Mouse (Mus musculus) limb, embryonic 13.5 days (tissue): ENCODE data around the gene Sh3bp5. TPM values are rescaled to one million over a fixed set of nuclear protein-coding genes. Genes with fewer than 3 reads are reported as not detected.

ENCODE experiments used
- ATAC-seq: fragments of 200-750 bp; cut with Nextera tagmentation; 2 replicates; pipeline ENCODE4 v1.8.0; 2017; ENCODE audit warnings: low read depth, moderate number of reproducible peaks, moderate TSS enrichment; ENCODE audit not compliant: low FRiP score
- H3K27ac ChIP-seq: fragments of 300-500 bp; sonication (generic); 2 replicates; pipeline ENCODE4 v1.5.1; 2015; ENCODE audit warnings: inconsistent platforms, mild to moderate bottlenecking, moderate library complexity
- H3K27me3 ChIP-seq: fragments of 300-500 bp; sonication (generic); 2 replicates; pipeline ENCODE4 v1.6.1; 2015; ENCODE audit warnings: mild to moderate bottlenecking, inconsistent platforms
- H3K36me3 ChIP-seq: fragments of 300-500 bp; sonication (generic); 2 replicates; pipeline ENCODE4 v1.6.1; 2015; ENCODE audit warnings: inconsistent platforms, mild to moderate bottlenecking, moderate library complexity
- H3K4me1 ChIP-seq: fragments of 300-500 bp; sonication (generic); 2 replicates; pipeline ENCODE4 v1.6.1; 2015; ENCODE audit warnings: inconsistent platforms
- H3K4me2 ChIP-seq: fragments of 300-500 bp; sonication (generic); replicated peaks from 2 replicates; pipeline ENCODE4 v1.6.1; 2015; ENCODE audit warnings: inconsistent platforms, mild to moderate bottlenecking, moderate library complexity
- H3K4me3 ChIP-seq: fragments of 300-500 bp; sonication (generic); 2 replicates; pipeline ENCODE4 v1.5.1; 2015; ENCODE audit warnings: moderate library complexity, mild to moderate bottlenecking, inconsistent platforms
- H3K9ac ChIP-seq: fragments of 300-500 bp; sonication (generic); 2 replicates; pipeline ENCODE4 v1.6.1; 2015; ENCODE audit warnings: mild to moderate bottlenecking, inconsistent platforms
- H3K9me3 ChIP-seq: fragments of 300-500 bp; sonication (generic); 2 replicates; pipeline ENCODE4 v1.6.1; 2016; ENCODE audit warnings: inconsistent platforms
- WGBS: fragments of 180-500 bp; shearing (Covaris S2); methylation state at CpG from one replicate; pipeline ENCODE4 v1.1.7; 2015; 5-methylcytosine and 5-hydroxymethylcytosine counted together
- polyA plus RNA-seq: library from polyadenylated mRNA; unstranded; fragments of >200 nt; fragmentation: Nextera tagmentation; extraction: Ambion mirVana; gene quantifications from 2 replicates; pipeline ENCODE4 v1.2.1, GENCODE M21; 2015

The Sh3bp5 gene
- polyA plus RNA-seq, 1 experiment from 2014 or later, result 53.2 TPM

DNA sequence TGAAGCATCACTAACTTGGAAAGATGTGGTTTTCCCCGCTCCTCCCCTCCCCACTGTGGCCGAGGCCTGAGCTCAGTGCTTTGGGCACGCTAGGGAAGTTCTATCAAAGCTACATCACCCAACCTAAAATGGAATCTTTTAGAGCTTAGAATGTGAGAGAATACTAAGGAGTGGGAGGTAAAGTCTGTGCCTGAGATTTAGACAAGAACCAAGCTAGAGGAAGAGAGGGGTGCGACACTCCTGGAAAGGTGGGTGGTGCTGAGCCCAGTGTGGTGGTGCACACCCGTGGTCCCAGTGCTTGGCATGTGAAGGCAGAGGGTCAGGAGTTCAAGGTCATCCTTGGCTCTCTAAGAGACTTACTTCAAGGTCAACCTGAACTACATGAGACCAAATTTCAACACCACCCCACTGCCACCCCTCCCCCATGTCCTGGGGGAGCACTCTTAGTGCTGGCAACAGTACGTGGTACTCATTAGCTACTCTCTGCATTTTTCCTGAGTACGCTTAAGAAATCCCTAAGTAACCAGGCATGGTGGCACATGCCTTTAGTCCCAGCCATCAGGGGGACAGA lies 40.2 kb downstream of the Sh3bp5 start:
- 89% methylated on average over 7 of the region's 7 CpGs for WGBS
- Histone ChIP-seq H3K4me2 (no peak overlapping the region), H3K27ac (no peak overlapping the region)

DNA sequence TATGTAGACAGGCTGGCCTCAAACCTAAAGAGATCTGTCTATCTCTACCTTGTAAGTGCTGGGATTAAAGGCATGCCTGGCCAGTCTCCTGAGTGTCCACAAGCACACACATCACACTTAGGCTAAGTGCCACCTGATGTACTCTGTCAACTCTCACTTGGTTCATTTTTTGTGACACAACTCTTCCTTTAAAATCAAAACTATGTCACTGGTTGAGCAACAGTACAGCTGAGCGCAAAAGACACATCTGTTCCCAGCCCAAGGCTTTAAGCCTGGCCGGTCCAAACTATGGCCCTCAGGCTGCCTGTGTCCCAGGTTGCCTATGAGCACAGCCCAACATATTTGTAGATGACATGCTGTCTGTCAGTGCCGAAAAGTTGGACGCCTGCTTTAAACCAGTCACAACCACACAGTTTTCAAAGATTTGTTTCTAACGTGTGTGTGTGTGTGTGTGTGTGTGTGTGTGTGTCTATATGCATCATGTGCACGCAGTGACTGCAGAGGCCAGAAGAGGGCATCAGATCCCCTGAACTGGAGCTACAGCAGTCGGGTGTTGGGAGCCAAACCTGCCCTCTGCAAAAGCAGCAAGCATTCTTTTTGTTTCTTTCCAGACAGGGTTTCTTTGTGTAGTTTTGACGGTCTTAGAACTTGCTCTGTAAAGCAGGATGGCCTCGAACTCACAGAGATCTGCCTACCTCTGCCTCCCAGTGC lies 40.9 kb downstream of the Sh3bp5 start:
- no peak for ATAC-seq
- no peak overlapping the region for H3K4me3 ChIP-seq
- no peak overlapping the region for H3K4me2 ChIP-seq
- H3K4me1 ChIP-seq, result peaks cover 23% of the 10 kb centered on the region; the same call in 1 of the 2 replicates
- WGBS, result 97% methylated on average over 9 of the region's 9 CpGs
- peaks cover 11% of the 10 kb centered on the region for H3K36me3 ChIP-seq
- H3K9me3 ChIP-seq, result peaks cover 7% of the 10 kb centered on the region
- no peak overlapping the region for H3K9ac ChIP-seq
- no peaks in the 10 kb centered on the region for H3K27me3 ChIP-seq
- no peak overlapping the region for H3K27ac ChIP-seq

More for the DNA sequence above, 40.2 kb downstream of the Sh3bp5 start:
- no peak for ATAC-seq
- Histone ChIP-seq H3K4me1 (peaks cover 29% of the 10 kb centered on the region; the same call in 1 of the 2 replicates), H3K4me3 (no peak overlapping the region), H3K36me3 (peaks cover 11% of the 10 kb centered on the region), H3K9me3 (peaks cover 7% of the 10 kb centered on the region), H3K27me3 (no peaks in the 10 kb centered on the region), H3K9ac (no peak overlapping the region)

DNA sequence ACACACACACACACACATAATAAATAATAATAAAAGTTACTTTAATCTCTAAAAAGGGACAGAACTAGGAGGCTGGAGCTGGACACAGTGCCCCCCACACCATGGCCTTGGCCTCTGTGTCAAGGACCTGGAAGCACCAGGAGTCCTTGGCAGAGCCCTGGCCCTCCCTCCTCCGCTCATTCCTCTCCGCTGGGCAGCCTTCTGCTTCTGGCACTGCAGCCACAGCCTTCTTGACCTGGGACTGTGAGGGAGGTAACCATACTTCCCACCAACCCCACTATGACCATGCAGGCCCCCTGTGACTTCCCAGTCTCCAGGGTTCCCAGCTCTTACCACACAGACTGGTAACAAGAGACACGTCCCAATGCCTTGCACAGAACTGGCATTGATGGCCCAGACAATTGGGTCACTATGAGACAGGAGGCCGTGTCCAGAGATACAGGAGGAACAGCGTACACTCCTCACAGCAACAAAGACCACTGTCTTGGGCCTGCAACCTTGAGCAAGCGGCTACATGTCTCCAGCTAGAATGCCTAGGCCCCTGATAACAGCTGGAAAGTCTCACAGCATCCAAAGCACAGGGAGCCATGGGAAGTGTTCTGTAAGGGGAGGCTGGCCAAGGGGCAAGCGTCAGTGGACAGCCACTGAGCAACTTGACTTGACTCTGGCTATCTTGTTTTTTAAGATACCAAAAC lies 41.8 kb downstream of the Sh3bp5 start:
- no peak overlapping the region for H3K4me2 ChIP-seq
- no peak for ATAC-seq
- H3K27me3 ChIP-seq, result no peaks in the 10 kb centered on the region
- H3K4me1 ChIP-seq, result peaks cover 25% of the 10 kb centered on the region; the same call in 1 of the 2 replicates
- H3K4me3 ChIP-seq, result no peak overlapping the region
- no peak overlapping the region for H3K27ac ChIP-seq
- 81% methylated on average over 7 of the region's 7 CpGs for WGBS
- H3K9me3 ChIP-seq, result peaks cover 7% of the 10 kb centered on the region
- peaks cover 11% of the 10 kb centered on the region for H3K36me3 ChIP-seq
- H3K9ac ChIP-seq, result no peak overlapping the region

DNA sequence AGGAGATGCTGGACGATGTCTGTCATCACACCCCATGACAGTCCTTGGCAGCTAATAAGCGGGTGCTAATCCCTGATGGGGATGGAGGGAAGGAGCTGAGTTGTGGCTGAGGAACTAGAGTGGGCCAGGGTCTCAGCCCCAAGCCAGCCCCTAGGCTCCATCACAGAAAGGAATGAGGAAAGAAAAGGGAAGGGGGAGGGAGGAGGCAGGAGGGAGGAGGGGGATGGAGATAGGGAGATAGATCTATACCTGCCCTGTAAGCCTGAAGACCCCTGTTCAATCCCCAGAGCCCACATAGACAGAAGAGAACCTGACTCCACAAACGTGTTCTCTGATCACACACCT lies 42.4 kb downstream of the Sh3bp5 start:
- WGBS, result 73% methylated on average over 3 of the region's 3 CpGs
- Histone ChIP-seq H3K9ac (no peak overlapping the region), H3K4me2 (no peak overlapping the region), H3K27me3 (no peaks in the 10 kb centered on the region), H3K36me3 (peaks cover 11% of the 10 kb centered on the region), H3K4me1 (peaks cover 25% of the 10 kb centered on the region), H3K27ac (no peak overlapping the region), H3K4me3 (no peak overlapping the region), H3K9me3 (peaks cover 7% of the 10 kb centered on the region)
- ATAC-seq, result no peak

DNA sequence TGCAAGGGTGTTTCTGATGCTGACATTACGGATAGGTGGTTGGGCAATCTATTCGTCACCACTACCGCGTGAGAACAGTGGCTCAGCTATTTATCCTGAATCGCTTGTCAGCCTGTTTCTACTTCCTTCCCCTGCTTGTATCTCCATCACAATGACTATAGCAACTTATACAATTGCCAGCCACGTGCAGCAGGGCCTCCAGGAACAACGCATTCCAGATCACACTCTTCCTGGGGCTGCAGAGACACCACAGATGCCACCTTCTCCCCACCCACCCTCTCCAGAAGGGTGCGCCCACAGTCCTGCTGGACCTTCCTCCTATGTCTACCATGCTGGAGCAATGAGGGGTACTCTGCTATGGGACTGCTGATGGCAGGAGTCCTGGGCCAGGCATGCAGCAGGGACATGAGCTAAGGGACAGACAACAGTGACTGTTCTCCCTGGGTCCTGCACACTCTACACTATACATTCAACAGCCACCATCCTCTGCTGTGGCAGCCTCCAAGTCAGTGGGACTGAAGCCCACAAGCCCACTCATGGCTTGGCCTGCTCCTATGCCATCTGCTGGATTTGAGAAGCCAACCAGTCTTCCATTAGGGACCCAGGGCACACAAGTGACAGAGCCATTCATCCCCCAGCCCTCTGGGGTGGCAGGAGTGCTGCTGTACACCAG lies 42.9 kb downstream of the Sh3bp5 start:
- ATAC-seq, result no peak
- no peak overlapping the region for H3K27ac ChIP-seq
- peaks cover 11% of the 10 kb centered on the region for H3K36me3 ChIP-seq
- no peaks in the 10 kb centered on the region for H3K27me3 ChIP-seq
- no peak overlapping the region for H3K9ac ChIP-seq
- WGBS, result 80% methylated on average over 8 of the region's 8 CpGs
- no peak overlapping the region for H3K4me3 ChIP-seq
- H3K4me2 ChIP-seq, result no peak overlapping the region
- H3K4me1 ChIP-seq, result peaks cover 25% of the 10 kb centered on the region
- H3K9me3 ChIP-seq, result peaks cover 7% of the 10 kb centered on the region

DNA sequence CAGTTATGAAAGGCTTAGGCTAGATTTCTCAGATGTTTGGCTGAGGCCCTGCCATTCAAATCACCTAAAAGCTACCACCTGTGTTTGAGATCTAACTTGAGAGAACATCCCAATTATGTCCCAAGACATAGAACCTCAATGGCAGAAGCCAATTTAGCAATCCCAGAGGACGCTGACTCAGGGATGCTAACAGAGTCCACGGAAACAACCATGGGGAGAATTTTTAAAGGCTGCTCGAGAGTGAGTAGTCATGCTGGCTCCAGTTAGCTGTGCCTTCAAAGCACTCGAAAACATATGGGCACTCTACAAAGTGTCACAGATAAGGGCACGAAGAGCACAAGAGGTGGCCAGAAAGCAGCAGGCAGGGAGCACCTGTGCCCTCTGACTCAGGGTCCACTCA lies 43.6 kb downstream of the Sh3bp5 start:
- H3K36me3 ChIP-seq, result peaks cover 15% of the 10 kb centered on the region
- WGBS, result 82% methylated on average over 5 of the region's 5 CpGs
- peaks cover 7% of the 10 kb centered on the region for H3K9me3 ChIP-seq
- H3K27ac ChIP-seq, result no peak overlapping the region
- H3K4me2 ChIP-seq, result no peak overlapping the region
- H3K27me3 ChIP-seq, result no peaks in the 10 kb centered on the region
- no peak for ATAC-seq
- no peak overlapping the region for H3K9ac ChIP-seq
- H3K4me3 ChIP-seq, result no peak overlapping the region
- peaks cover 26% of the 10 kb centered on the region for H3K4me1 ChIP-seq

DNA sequence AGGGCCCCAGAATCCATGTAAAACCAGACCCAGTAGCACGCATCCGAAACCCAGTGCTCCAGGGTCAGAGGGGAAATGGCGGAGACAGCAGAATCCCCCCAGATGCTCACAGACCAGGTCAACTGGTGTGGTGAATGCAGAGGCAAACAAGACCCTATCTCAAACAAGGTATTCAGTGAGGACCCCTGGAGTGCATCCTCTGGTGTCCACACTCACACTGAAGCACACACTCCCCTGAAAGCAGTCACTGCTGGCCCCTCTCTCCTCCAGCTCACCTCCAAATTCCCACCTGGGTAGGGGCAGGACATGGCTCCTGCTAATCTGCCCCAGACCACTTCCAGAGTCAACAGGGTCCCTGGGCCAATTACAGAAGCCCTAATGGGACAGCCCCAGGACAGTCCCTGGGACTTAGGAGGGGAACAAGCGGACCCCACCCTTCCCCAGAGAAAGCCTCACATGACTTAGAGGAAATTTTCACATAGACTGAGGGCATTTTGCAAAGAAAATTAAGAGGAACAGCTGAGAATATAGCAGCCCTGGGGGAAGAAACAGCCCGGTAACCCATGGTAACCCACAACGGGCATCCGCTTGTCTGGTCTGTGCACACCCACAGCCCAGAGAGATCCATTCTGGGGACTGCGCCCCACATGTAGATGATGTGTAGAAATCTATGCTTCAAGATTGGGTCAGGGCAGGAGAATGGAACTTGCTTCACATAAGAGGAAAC lies 46.3 kb downstream of the Sh3bp5 start:
- Histone ChIP-seq H3K9ac (no peak overlapping the region), H3K9me3 (no peaks in the 10 kb centered on the region), H3K27me3 (no peaks in the 10 kb centered on the region), H3K4me1 (peaks cover 46% of the 10 kb centered on the region), H3K27ac (0 out of 2 replicates have a peak overlapping the region, but pooled peaks have one; percentile 15), H3K4me3 (no peak overlapping the region), H3K36me3 (peaks cover 6% of the 10 kb centered on the region; the same call in 1 of the 2 replicates), H3K4me2 (no peak overlapping the region)
- WGBS, result 91% methylated on average over 8 of the region's 8 CpGs
- ATAC-seq, result no peak

DNA sequence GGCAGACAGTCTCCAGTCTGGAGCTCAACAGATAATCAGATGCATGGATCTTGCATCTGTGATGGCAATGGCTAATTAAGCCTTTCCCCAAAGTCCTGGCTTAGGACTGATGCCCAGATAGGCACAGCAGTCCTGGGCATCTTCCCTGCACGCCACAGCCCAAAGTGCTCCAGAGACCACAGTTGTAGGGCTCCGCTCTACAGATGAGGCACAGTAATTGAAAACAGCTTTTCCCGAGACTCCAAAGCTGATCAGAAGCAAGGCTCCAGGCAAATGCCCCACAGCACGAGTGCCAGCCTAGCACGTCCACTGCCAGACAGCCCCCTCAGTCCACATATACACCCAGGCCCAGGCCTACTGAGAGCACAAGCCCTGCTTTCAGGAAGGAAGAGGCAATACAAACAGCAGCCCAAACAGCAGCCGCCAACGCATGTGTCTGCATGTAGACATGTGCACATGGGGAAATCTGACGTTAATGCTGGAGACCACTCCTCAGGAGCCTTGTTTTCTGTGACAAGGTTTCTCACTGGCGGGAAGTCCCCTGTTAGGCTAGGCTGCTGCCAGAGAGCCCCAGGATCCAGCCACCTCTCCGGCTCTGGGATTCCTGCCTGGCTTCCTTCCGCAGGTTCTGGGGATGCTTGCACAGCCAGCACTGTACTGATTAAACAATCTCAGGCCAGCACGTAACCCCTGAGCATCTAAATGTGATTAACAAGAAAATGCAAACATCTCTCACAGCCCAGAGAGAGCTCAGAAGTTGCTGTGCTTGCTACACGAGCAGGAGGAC lies 47.6 kb downstream of the Sh3bp5 start:
- ATAC-seq, result no peak
- Histone ChIP-seq H3K4me3 (no peak overlapping the region), H3K9ac (0 out of 2 replicates have a peak overlapping the region, but pooled peaks have one; percentile 39), H3K27me3 (no peaks in the 10 kb centered on the region), H3K4me1 (peaks cover 52% of the 10 kb centered on the region), H3K36me3 (peaks cover 10% of the 10 kb centered on the region), H3K9me3 (no peaks in the 10 kb centered on the region), H3K4me2 (0 out of 2 replicates have a peak overlapping the region, but pooled peaks have one; percentile 4), H3K27ac (peak overlapping the region; percentile 75; the same call in 1 of the 2 replicates)
- whole genome bisulfite sequencing, result 32% methylated on average over 13 of the region's 13 CpGs

DNA sequence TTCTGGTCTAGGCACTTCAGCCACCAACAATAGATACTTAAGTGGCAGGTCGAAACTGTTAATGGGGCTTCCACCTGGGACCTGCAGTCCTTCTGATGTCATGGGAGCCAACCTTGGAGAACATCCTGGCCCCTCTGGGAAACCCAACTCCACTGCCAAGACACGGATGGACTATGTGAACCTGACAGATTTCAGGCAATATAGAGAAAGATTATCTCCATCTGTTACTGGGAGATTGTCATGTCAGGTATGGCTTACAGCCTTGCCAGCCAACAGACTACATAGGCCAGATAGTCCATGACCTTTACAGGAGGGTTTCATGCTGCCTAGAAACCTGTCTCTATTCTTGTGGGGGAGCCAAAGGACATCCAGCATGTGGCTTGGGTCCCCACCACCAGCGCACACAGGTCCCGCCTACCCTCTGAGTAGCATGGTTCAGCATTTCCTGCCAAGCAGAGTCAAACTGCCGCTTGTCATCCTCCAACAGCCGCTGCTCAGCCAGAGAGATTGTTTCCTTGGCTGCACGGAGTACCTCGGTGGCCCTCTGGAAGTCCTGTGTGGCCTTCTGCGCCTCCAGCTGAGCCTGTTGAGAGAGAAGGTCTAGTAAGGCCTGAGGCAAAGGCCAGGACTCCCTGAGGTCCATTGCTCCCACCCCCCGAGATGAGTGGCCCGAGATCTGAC lies 48.4 kb downstream of the Sh3bp5 start:
- Histone ChIP-seq H3K4me1 (peaks cover 52% of the 10 kb centered on the region), H3K4me2 (no peak overlapping the region), H3K9ac (no peak overlapping the region), H3K4me3 (no peak overlapping the region), H3K27ac (no peak overlapping the region), H3K27me3 (no peaks in the 10 kb centered on the region), H3K36me3 (peaks cover 17% of the 10 kb centered on the region), H3K9me3 (no peaks in the 10 kb centered on the region)
- WGBS, result 81% methylated on average over 11 of the region's 11 CpGs
- ATAC-seq, result no peak

DNA sequence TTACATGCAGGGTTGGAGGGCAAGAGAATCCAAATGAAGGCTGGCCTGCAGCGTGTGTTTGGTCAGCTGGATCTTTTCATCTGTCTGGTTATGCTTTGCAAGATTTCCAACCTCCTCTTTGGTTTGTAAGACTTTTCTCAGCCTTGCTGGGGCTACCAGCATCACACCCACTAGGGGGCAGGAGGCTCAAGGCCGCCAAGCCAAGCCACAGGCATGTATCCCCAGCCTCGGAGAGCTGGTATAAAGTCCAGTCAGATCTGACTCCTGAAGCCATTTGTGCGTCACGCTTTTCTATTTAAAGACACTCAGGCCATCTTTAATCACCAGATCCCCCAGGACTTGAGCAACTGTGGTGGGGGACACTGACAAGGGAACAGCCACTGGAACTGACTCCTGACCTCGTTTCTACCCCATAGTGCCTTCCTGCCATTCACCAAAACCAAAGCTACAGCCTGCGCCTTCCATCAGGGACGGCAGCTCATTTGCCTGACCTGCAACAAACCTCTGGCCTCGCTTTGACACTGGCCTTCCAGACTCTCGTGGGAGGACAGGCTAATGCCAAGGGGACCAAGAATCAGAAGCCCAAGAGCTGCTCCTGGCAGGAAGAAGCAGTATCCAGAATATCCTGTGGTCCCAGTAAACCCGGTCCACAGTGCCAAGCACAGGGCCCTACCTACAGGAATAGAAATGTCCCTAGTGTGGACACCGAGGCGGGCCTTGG lies 49.7 kb downstream of the Sh3bp5 start:
- peaks cover 52% of the 10 kb centered on the region for H3K4me1 ChIP-seq
- 49% methylated on average over 13 of the region's 13 CpGs for WGBS
- H3K27me3 ChIP-seq, result no peaks in the 10 kb centered on the region
- peaks cover 26% of the 10 kb centered on the region for H3K36me3 ChIP-seq
- peak overlapping the region; percentile 82; the same call in 1 of the 2 replicates for H3K27ac ChIP-seq
- no peak overlapping the region for H3K4me2 ChIP-seq
- peak; percentile 74 for ATAC-seq
- H3K4me3 ChIP-seq, result no peak overlapping the region
- 0 out of 2 replicates have a peak overlapping the region, but pooled peaks have one; percentile 31 for H3K9ac ChIP-seq
- H3K9me3 ChIP-seq, result no peaks in the 10 kb centered on the region
